Mouse (Mus musculus) ES-Bruce4 (cell line): Measurements from ENCODE around the gene Fbxo24. TPM values are rescaled to one million over a fixed set of nuclear protein-coding genes. Genes with fewer than 3 reads are reported as not detected.

Experiments used
- H3K27ac ChIP-seq: 2 replicates; pipeline ENCODE4 v1.5.1; 2012; ENCODE audit warnings: low read length, inconsistent platforms; ENCODE audit not compliant: insufficient read depth
- H3K27me3 ChIP-seq: 2 replicates; pipeline ENCODE4 v1.6.1; 2012; ENCODE audit warnings: mild to moderate bottlenecking, low read length, inconsistent platforms; ENCODE audit not compliant: control insufficient read depth, poor library complexity, insufficient read depth, severe bottlenecking
- H3K36me3 ChIP-seq: 2 replicates; pipeline ENCODE4 v1.6.1; 2012; ENCODE audit warnings: inconsistent platforms, mild to moderate bottlenecking, low read length, moderate library complexity; ENCODE audit not compliant: control insufficient read depth, poor library complexity, insufficient read depth, severe bottlenecking
- H3K4me1 ChIP-seq: one replicate; pipeline ENCODE4 v1.8.1; 2011; ENCODE audit warnings: low read length; ENCODE audit not compliant: control insufficient read depth, insufficient read depth
- H3K4me3 ChIP-seq: 2 replicates; pipeline ENCODE4 v1.5.1; 2011; ENCODE audit warnings: low read depth, mild to moderate bottlenecking, low read length
- H3K9ac ChIP-seq: 2 replicates; pipeline ENCODE4 v1.6.1; 2012; ENCODE audit warnings: low read depth, mild to moderate bottlenecking, inconsistent platforms; ENCODE audit not compliant: poor library complexity, severe bottlenecking
- H3K9me3 ChIP-seq: replicated peaks from 2 replicates; pipeline ENCODE4 v1.6.1; 2012; ENCODE audit warnings: mild to moderate bottlenecking, low read length, inconsistent platforms; ENCODE audit not compliant: control insufficient read depth, poor library complexity, insufficient read depth, severe bottlenecking
- CTCF ChIP-seq: IDR thresholded peaks from one replicate; pipeline ENCODE4 v1.8.1; 2011; ENCODE audit warnings: low read depth, low read length
- EP300 ChIP-seq: IDR thresholded peaks from 2 replicates; pipeline ENCODE4 v1.6.1; 2011; ENCODE audit warnings: low read depth, low read length; ENCODE audit not compliant: insufficient read depth
- POLR2A ChIP-seq: IDR thresholded peaks from one replicate; pipeline ENCODE4 v1.8.1; 2011; ENCODE audit warnings: low read length; ENCODE audit not compliant: insufficient read depth
- polyA plus RNA-seq: library from polyadenylated mRNA; stranded (reverse); fragments of >200 nt; gene quantifications from 2 replicates; pipeline ENCODE4 v1.2.4, GENCODE M21; 2011; ENCODE audit warnings: low read depth; ENCODE audit not compliant: missing spikeins, insufficient read depth, insufficient read length

Fbxo24 gene
- polyA plus RNA-seq = 0.48 and 0.94 TPM in 2 replicates

GRCm38 (mm10) chr5:137628498-137629305 is at the start of gene Fbxo24, which contains the start of the genes Lrch4 and Gm20605:
TSS of gene Fbxo24 (minus strand) at chr5:137629002.
TSS of gene Lrch4 (plus strand) at chr5:137629121.
TSS of gene Gm20605 (plus strand) at chr5:137629175.
- TF ChIP-seq CTCF (no peak), POLR2A (peak; percentile 90), EP300 (0 out of 2 replicates have a peak, but pooled peaks have one; percentile 38)
- H3K4me3 ChIP-seq = peak within 1 kb of the TSS; percentile 84
- H3K9ac ChIP-seq = peak within 1 kb of the TSS; percentile 74
- no peaks in the 10 kb centered on the region for H3K4me1 ChIP-seq
- no peaks in the 10 kb centered on the region for H3K27me3 ChIP-seq
- no peaks in the 10 kb centered on the region for H3K9me3 ChIP-seq
- H3K36me3 ChIP-seq = no peaks in the 10 kb centered on the region
- H3K27ac ChIP-seq = peak within 1 kb of the TSS; percentile 80

- no peaks in the 10 kb centered on the region for H3K36me3 ChIP-seq
- H3K4me3 ChIP-seq = no peak overlapping the region
- TF ChIP-seq CTCF (no peak), POLR2A (no peak), EP300 (no peak)
Measured at GRCm38 (mm10) chr5:137677859-137678258, 49.1 kb upstream of the Fbxo24 start.

GRCm38 (mm10) chr5:137674786-137675185 is 46.0 kb upstream of the Fbxo24 start:
- TF ChIP-seq CTCF (no peak), POLR2A (no peak), EP300 (no peak)
- no peaks in the 10 kb centered on the region for H3K36me3 ChIP-seq

More at GRCm38 (mm10) chr5:137677859-137678258, 49.1 kb upstream of the Fbxo24 start:
- Histone ChIP-seq H3K9ac (no peak overlapping the region), H3K27me3 (no peaks in the 10 kb centered on the region), H3K27ac (no peak overlapping the region), H3K9me3 (no peaks in the 10 kb centered on the region), H3K4me1 (no peaks in the 10 kb centered on the region)

GRCm38 (mm10) chr5:137673015-137673414 is 44.2 kb upstream of the Fbxo24 start:
- no peaks in the 10 kb centered on the region for H3K9me3 ChIP-seq
- H3K9ac ChIP-seq = no peak overlapping the region
- H3K27me3 ChIP-seq = no peaks in the 10 kb centered on the region
- no peak for TF ChIP-seq POLR2A
- TF ChIP-seq CTCF = no peak
- no peak for TF ChIP-seq EP300
- H3K4me1 ChIP-seq = peaks cover 2% of the 10 kb centered on the region
- H3K27ac ChIP-seq = no peak overlapping the region
- no peak overlapping the region for H3K4me3 ChIP-seq
- no peaks in the 10 kb centered on the region for H3K36me3 ChIP-seq

More at GRCm38 (mm10) chr5:137674786-137675185, 46.0 kb upstream of the Fbxo24 start:
- peaks cover 2% of the 10 kb centered on the region for H3K4me1 ChIP-seq
- H3K9me3 ChIP-seq = no peaks in the 10 kb centered on the region
- H3K27ac ChIP-seq = no peak overlapping the region
- H3K4me3 ChIP-seq = no peak overlapping the region
- no peaks in the 10 kb centered on the region for H3K27me3 ChIP-seq
- no peak overlapping the region for H3K9ac ChIP-seq

GRCm38 (mm10) chr5:137672361-137672760 is 43.6 kb upstream of the Fbxo24 start:
- Histone ChIP-seq H3K4me1 (peaks cover 2% of the 10 kb centered on the region), H3K9ac (no peak overlapping the region), H3K27me3 (no peaks in the 10 kb centered on the region), H3K4me3 (no peak overlapping the region), H3K36me3 (0 out of 2 replicates have a peak, but pooled peaks cover 2% of the 10 kb centered on the region), H3K27ac (0 out of 2 replicates have a peak overlapping the region, but pooled peaks have one; percentile 2), H3K9me3 (no peaks in the 10 kb centered on the region)
- no peak for TF ChIP-seq EP300
- TF ChIP-seq POLR2A = no peak
- no peak for TF ChIP-seq CTCF
